Mouse (Mus musculus) megakaryocyte, embryonic 14.5 days (primary cell): ENCODE data around the gene Adcy6.

Experiments
- FLI1 ChIP-seq: IDR thresholded peaks from 2 replicates; pipeline ENCODE4 v1.6.1; 2012; ENCODE audit warnings: low read length, inconsistent platforms, mixed read lengths
- GATA1 ChIP-seq: IDR thresholded peaks from 3 replicates; pipeline ENCODE4 v1.6.1; 2012; ENCODE audit warnings: mixed read lengths, low read length, inconsistent platforms, borderline replicate concordance

DNA sequence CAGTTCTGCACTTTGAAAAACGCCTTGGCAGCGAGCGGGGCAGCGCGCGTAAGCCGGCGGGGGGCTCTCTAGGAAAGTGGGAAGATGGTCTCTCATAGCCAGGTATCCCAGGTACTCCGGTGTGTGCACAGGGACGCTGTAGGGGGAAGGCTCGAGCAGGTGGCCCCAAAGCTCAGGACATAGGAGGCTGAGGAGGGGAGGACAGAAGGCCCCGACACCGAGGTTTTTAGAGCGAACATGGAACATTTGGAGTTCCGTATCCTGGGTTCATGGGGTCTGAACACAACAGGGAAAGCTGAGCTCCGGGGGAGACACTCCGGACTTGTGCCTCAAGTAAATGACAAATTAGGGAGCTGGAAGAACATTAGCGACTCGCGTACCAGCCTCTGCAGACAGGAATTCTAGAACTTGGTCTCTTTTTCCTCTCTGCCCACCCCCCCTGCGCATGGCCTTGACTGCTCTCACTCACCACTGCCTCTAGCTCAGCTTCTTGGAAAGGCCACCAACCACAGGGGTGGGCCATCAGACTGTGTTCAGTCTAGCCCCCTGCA is 25.5 kb upstream of the Adcy6 start:
- TF ChIP-seq GATA1: no peak
- no peak for TF ChIP-seq FLI1
